Mouse (Mus musculus) colon, adult 2 months (tissue): Measurements from ENCODE around the gene B3gnt3. TPM values are rescaled to one million over a fixed set of nuclear protein-coding genes. Genes with fewer than 3 reads are reported as not detected.

Experiments used
- polyA plus RNA-seq: library from polyadenylated mRNA; depleted of rRNA; stranded (reverse); fragments of >200 nt; gene quantifications from 2 replicates; pipeline ENCODE4 v1.2.3, GENCODE M21; 2012; rRNA removed

B3gnt3 gene
- polyA plus RNA-seq: 298 and 338 TPM in 2 replicates

GRCm38 (mm10) chr8:71701414-71702086 is at the start of gene B3gnt3:
Gene B3gnt3, minus strand, starts transcription at chr8:71701789.

GRCm38 (mm10) chr8:71725122-71725924 is 23.7 kb upstream of the B3gnt3 start, which contains the start of gene Fcho1:
Gene Fcho1, minus strand, starts transcription at chr8:71725716.

GRCm38 (mm10) chr8:71689028-71689427 is 12.6 kb downstream of the B3gnt3 start, which contains the start of gene Insl3:
Gene Insl3, plus strand, starts transcription at chr8:71689214.

DNA sequence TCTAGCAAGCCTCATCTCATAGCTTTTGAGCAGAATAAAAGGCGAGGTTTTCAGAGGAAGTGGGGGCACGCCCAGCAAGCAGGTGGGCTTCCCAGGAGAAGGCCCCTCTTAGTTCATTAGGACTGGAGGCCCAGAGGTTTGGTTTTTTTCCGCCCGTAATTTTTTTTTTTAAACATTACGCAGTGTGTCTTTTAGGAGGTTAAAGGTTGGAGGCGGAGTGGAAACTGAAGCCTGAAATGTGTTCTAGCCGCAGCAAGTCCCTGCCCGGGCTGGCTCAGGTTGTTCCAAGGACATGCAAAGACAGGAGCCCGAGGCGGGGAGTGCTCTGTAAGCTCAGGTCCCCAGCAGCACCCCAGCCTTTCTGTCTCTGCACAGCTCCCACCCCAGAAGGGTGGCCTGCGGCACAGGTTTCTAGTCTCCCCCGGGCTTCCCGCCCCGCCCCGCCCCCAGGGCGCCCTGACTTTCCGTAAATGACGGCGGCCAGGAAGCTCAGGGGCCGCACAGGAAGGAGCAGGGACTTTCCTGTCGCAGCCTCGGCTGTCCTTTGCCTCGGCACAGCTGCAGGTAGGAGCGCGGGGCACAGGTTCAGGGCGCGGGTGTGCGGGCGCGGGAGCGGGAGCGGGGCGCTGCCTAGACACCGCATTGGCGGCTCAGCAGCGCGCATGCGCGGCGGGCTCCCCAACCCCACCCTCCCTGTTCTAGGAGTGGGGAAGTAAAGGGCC is 25.4 kb downstream of the B3gnt3 start, which contains the start of gene Jak3:
Gene Jak3, plus strand, starts transcription at position 277 of the 722 bp plus-strand sequence.

DNA sequence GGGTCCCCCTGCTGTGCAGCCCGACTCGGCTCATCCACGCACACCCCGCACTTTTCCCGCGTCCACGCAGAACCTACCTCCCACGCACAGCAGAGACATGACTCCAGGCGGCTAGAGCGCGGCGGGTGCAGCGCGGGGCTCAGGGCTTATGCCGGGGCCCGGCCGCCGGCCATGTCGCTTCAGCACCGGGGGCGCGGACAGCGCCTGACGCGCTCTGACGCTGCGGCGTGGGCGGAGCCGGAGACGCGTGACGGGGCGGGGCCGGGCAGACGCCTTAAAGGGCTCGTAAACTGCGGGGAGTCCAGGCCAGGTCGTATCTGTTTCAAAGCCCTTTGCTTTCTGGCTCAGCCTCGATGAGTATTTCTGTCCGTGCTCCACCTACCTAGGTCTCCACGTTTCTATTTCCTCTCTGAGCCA is 30.0 kb downstream of the B3gnt3 start, which contains the start of gene Unc13a:
Gene Unc13a, minus strand, starts transcription at position 209 of the 417 bp plus-strand sequence.

Other genes with a start within 250 kb of the B3gnt3 start
- gene Abhd8, start 238.1 kb downstream of the B3gnt3 start, polyA plus RNA-seq: 48.1 and 60.2 TPM in 2 replicates
- 177 and 193 TPM in 2 replicates for gene Mrpl34, start 236.8 kb downstream of the B3gnt3 start, polyA plus RNA-seq
- 91.4 and 116 TPM in 2 replicates for gene Dda1, start 232.6 kb downstream of the B3gnt3 start, polyA plus RNA-seq
- gene Ano8, start 215.8 kb downstream of the B3gnt3 start, polyA plus RNA-seq: 26.9 and 33.6 TPM in 2 replicates
- gene Gtpbp3, start 213.7 kb downstream of the B3gnt3 start, polyA plus RNA-seq: 41.9 and 45.0 TPM in 2 replicates
- gene Plvap, start 190.0 kb downstream of the B3gnt3 start, polyA plus RNA-seq: 241 and 256 TPM in 2 replicates
- gene Ccdc194, start 176.1 kb downstream of the B3gnt3 start, polyA plus RNA-seq: not detected in 2 replicates
- gene Bst2, start 164.3 kb downstream of the B3gnt3 start, polyA plus RNA-seq: 152 and 173 TPM in 2 replicates
- 211 and 221 TPM in 2 replicates for gene Mvb12a, start 158.9 kb downstream of the B3gnt3 start, polyA plus RNA-seq
- 0.60 and 1.3 TPM in 2 replicates for gene Tmem221, start 142.9 kb downstream of the B3gnt3 start, polyA plus RNA-seq
- gene Nxnl1, start 135.2 kb downstream of the B3gnt3 start, polyA plus RNA-seq: not detected in 2 replicates
- 99.3 and 110 TPM in 2 replicates for gene Slc27a1, start 132.9 kb downstream of the B3gnt3 start, polyA plus RNA-seq
- gene Pgls, start 109.6 kb downstream of the B3gnt3 start, polyA plus RNA-seq: 232 and 268 TPM in 2 replicates
- gene Fam129c, start 104.1 kb downstream of the B3gnt3 start, polyA plus RNA-seq: 6.0 and 7.6 TPM in 2 replicates
- 120 and 129 TPM in 2 replicates for gene Colgalt1, start 90.8 kb downstream of the B3gnt3 start, polyA plus RNA-seq
- gene Unc13a, start 30.0 kb downstream of the B3gnt3 start, polyA plus RNA-seq: 2.2 and 3.2 TPM in 2 replicates
- 18.7 and 23.3 TPM in 2 replicates for gene Jak3, start 25.5 kb downstream of the B3gnt3 start, polyA plus RNA-seq
- gene Insl3, start 12.6 kb downstream of the B3gnt3 start, polyA plus RNA-seq: 11.6 and 16.8 TPM in 2 replicates
- gene Fcho1, start 23.9 kb upstream of the B3gnt3 start, polyA plus RNA-seq: 32.7 and 32.9 TPM in 2 replicates
- 0.08 and 0.23 TPM in 2 replicates for gene Zfp709, start 180.2 kb upstream of the B3gnt3 start, polyA plus RNA-seq
- 0.13 and 0.28 TPM in 2 replicates for gene Zfp882, start 206.8 kb upstream of the B3gnt3 start, polyA plus RNA-seq
- gene Zfp617, start 206.8 kb upstream of the B3gnt3 start, polyA plus RNA-seq: 1.6 and 2.0 TPM in 2 replicates
- 2.1 and 2.3 TPM in 2 replicates for gene Zfp961, start 249.2 kb upstream of the B3gnt3 start, polyA plus RNA-seq